Mouse (Mus musculus) heart, postnatal 36 days (tissue): ENCODE measurements at regions not wholly inside any gene's neighbourhood (a gene's known extent, or its start where the extent isn't known, plus 50 kb on each side); places are given as distances from the start of the nearest gene placed in this dataset.
"Not testable (repeated sequence)": the region's sequence is repeated elsewhere in the genome, so short reads cannot be mapped to it uniquely, and the experiment has no call there.

Source experiments
- DNase-seq, 2 experiments: peaks; one replicate each; pipeline ENCODE4 v3.0.0; 2021 to 2022
- intact Hi-C: fragments of 180-260 bp; cut with DNase I; formaldehyde crosslinking; loops from one replicate; pipeline ENCODE4 v1.15.1; 2025

GRCm38 (mm10) chr2:133734469-133735225 is 182.7 kb downstream of the Bmp2 start:
- intact Hi-C loops = no loop called here
- DNase-seq = no peak

GRCm38 (mm10) chr2:133738839-133739430 is 187.0 kb downstream of the Bmp2 start:
- no peak for DNase-seq
- intact Hi-C loops = no loop called here

- DNase-seq = no peak
- intact Hi-C loops = no loop called here
Measured at GRCm38 (mm10) chr2:133748493-133748892, 196.5 kb downstream of the Bmp2 start.

GRCm38 (mm10) chr2:133749846-133750637 is 198.1 kb downstream of the Bmp2 start:
- no peak for DNase-seq
- intact Hi-C loops = no loop called here

GRCm38 (mm10) chr2:133754088-133754487 is 202.1 kb downstream of the Bmp2 start:
- no peak for DNase-seq
- intact Hi-C loops = no loop called here

- peak in 1 of 2 experiments; percentile 31 for DNase-seq
- intact Hi-C loops = no loop called here
Measured at GRCm38 (mm10) chr2:133761496-133761895, 209.5 kb downstream of the Bmp2 start.

GRCm38 (mm10) chr2:133768546-133768945 is 216.6 kb downstream of the Bmp2 start:
- intact Hi-C loops = no loop called here
- no peak for DNase-seq

- intact Hi-C loops = no loop called here
- DNase-seq = no peak
Measured at GRCm38 (mm10) chr2:133783588-133784342, 231.8 kb downstream of the Bmp2 start.

GRCm38 (mm10) chr2:133791031-133791430 is 239.1 kb downstream of the Bmp2 start:
- no peak for DNase-seq
- intact Hi-C loops = loop anchor here (10.0 kb wide), 2 partner anchors 294 to 1534 kb away; no protein-coding TSS in a partner anchor

GRCm38 (mm10) chr2:133793293-133793692 is 241.3 kb downstream of the Bmp2 start:
- peak in 1 of 2 experiments; percentile 10 for DNase-seq
- intact Hi-C loops = loop anchor here (2.0 to 10.0 kb wide), 4 partner anchors 224 to 1532 kb away; no protein-coding TSS in a partner anchor

- no peak for DNase-seq
- intact Hi-C loops = no loop called here
Measured at GRCm38 (mm10) chr2:133802666-133803065, 250.7 kb downstream of the Bmp2 start.

GRCm38 (mm10) chr2:133821418-133821817 is 269.5 kb downstream of the Bmp2 start:
- DNase-seq = no peak
- intact Hi-C loops = no loop called here

GRCm38 (mm10) chr2:133829406-133829805 is 277.4 kb downstream of the Bmp2 start:
- intact Hi-C loops = no loop called here
- no peak for DNase-seq

GRCm38 (mm10) chr2:133850485-133850884 is 298.5 kb downstream of the Bmp2 start:
- DNase-seq = no peak
- intact Hi-C loops = no loop called here

GRCm38 (mm10) chr2:133874982-133875381 is 323.0 kb downstream of the Bmp2 start:
- intact Hi-C loops, DNase-seq: not testable (repeated sequence)

- DNase-seq = no peak
- intact Hi-C loops = no loop called here
Measured at GRCm38 (mm10) chr2:133883682-133884081, 331.7 kb downstream of the Bmp2 start.

- DNase-seq = no peak
- intact Hi-C loops = no loop called here
Measured at GRCm38 (mm10) chr2:133906269-133906668, 354.3 kb downstream of the Bmp2 start.
